Mouse (Mus musculus) heart, embryonic 16.5 days (tissue): Measurements from ENCODE around the gene Unc45b. TPM values are rescaled to one million over a fixed set of nuclear protein-coding genes. Genes with fewer than 3 reads are reported as not detected.
A peak's percentile ranks its signal among the peaks of the same experiment; 100 is the strongest.

Source experiments
- ATAC-seq: fragments of 200-750 bp; cut with Nextera tagmentation; replicated peaks from 2 replicates; pipeline ENCODE4 v1.8.0; 2017; ENCODE audit warnings: moderate number of reproducible peaks; ENCODE audit not compliant: insufficient read depth, low FRiP score; ENCODE audit errors: extremely low read depth
- H3K27ac ChIP-seq: fragments of 300-500 bp; sonication (generic); 2 replicates; pipeline ENCODE4 v1.5.1; 2014; ENCODE audit warnings: mild to moderate bottlenecking, low read length, control low read depth, moderate library complexity
- H3K27me3 ChIP-seq: fragments of 300-500 bp; sonication (generic); 2 replicates; pipeline ENCODE4 v1.6.1; 2014; ENCODE audit warnings: low read length, mixed read lengths; ENCODE audit not compliant: control insufficient read depth, insufficient read depth
- H3K36me3 ChIP-seq: fragments of 300-500 bp; sonication (generic); 2 replicates; pipeline ENCODE4 v1.6.1; 2014; ENCODE audit not compliant: control insufficient read depth, insufficient read depth
- H3K4me1 ChIP-seq: fragments of 300-500 bp; sonication (generic); 2 replicates; pipeline ENCODE4 v1.6.1; 2014; ENCODE audit warnings: low read length, mixed read lengths; ENCODE audit not compliant: control insufficient read depth, insufficient read depth
- H3K4me2 ChIP-seq: fragments of 300-500 bp; sonication (generic); 2 replicates; pipeline ENCODE4 v1.6.1; 2014; ENCODE audit warnings: low read depth, mild to moderate bottlenecking, control low read depth, low read length
- H3K4me3 ChIP-seq: fragments of 300-500 bp; sonication (generic); 2 replicates; pipeline ENCODE4 v1.5.1; 2014; ENCODE audit warnings: mild to moderate bottlenecking, control low read depth, low read length
- H3K9ac ChIP-seq: fragments of 300-500 bp; sonication (generic); 2 replicates; pipeline ENCODE4 v1.6.1; 2014; ENCODE audit warnings: low read length, control low read depth
- H3K9me3 ChIP-seq: fragments of 300-500 bp; sonication (generic); replicated peaks from 2 replicates; pipeline ENCODE4 v1.6.1; 2016; ENCODE audit warnings: low read length; ENCODE audit not compliant: control insufficient read depth
- WGBS: fragments of 180-500 bp; shearing (Covaris S2); extraction: QIAGEN DNeasy Blood & Tissue Kit; methylation state at CpG from one replicate; pipeline ENCODE4 v1.1.7; 2014; 5-methylcytosine and 5-hydroxymethylcytosine counted together
- polyA plus RNA-seq: library from polyadenylated mRNA; unstranded; fragments of >200 nt; fragmentation: Nextera tagmentation; extraction: Ambion mirVana; gene quantifications from 2 replicates; pipeline ENCODE4 v1.2.1, GENCODE M21; 2015

Unc45b gene
- polyA plus RNA-seq, 1 experiment from 2014 or later = 188 TPM

- Histone ChIP-seq H3K4me3 (peak overlapping the region; percentile 94), H3K4me1 (peaks cover 5% of the 10 kb centered on the region), H3K9ac (peak overlapping the region; percentile 80), H3K4me2 (peak overlapping the region; percentile 76), H3K36me3 (no peaks in the 10 kb centered on the region), H3K9me3 (no peaks in the 10 kb centered on the region), H3K27me3 (no peaks in the 10 kb centered on the region), H3K27ac (peak overlapping the region; percentile 65)
- no peak for ATAC-seq
- WGBS = 63% methylated on average over 9 of the region's 9 CpGs
These were observed 40.7 kb upstream of the Unc45b start for GRCm38 (mm10) chr11:82869506-82870172.

GRCm38 (mm10) chr11:82870173-82871030 lies 39.9 kb upstream of the Unc45b start:
- Histone ChIP-seq H3K4me1 (peaks cover 9% of the 10 kb centered on the region), H3K27me3 (no peaks in the 10 kb centered on the region), H3K36me3 (no peaks in the 10 kb centered on the region), H3K4me3 (peak overlapping the region; percentile 94), H3K4me2 (peak overlapping the region; percentile 76), H3K27ac (peak overlapping the region; percentile 65), H3K9ac (peak overlapping the region; percentile 80), H3K9me3 (no peaks in the 10 kb centered on the region)
- WGBS = 3% methylated on average over 36 of the region's 36 CpGs
- ATAC-seq = peak; percentile 21

GRCm38 (mm10) chr11:82871031-82871446 lies 39.3 kb upstream of the Unc45b start, which contains the start of gene Rffl:
Gene Rffl (minus strand): TSS chr11:82871210.
- H3K9me3 ChIP-seq = no peaks in the 10 kb centered on the region
- H3K27me3 ChIP-seq = no peaks in the 10 kb centered on the region
- H3K27ac ChIP-seq = peak within 1 kb of the TSS; percentile 65
- WGBS = 1% methylated on average over 43 of the region's 43 CpGs
- H3K4me2 ChIP-seq = peak within 1 kb of the TSS; percentile 76
- peak within 1 kb of the TSS; percentile 94 for H3K4me3 ChIP-seq
- H3K4me1 ChIP-seq = peaks cover 9% of the 10 kb centered on the region
- no peaks in the 10 kb centered on the region for H3K36me3 ChIP-seq
- ATAC-seq = peak; percentile 92
- peak within 1 kb of the TSS; percentile 80 for H3K9ac ChIP-seq

GRCm38 (mm10) chr11:82874924-82875323 lies 35.4 kb upstream of the Unc45b start:
- 0 out of 2 replicates have a peak, but pooled peaks cover 1% of the 10 kb centered on the region for H3K36me3 ChIP-seq
- no peak overlapping the region for H3K4me2 ChIP-seq
- no peak overlapping the region for H3K9ac ChIP-seq
- H3K27me3 ChIP-seq = no peaks in the 10 kb centered on the region
- H3K9me3 ChIP-seq = no peaks in the 10 kb centered on the region
- H3K27ac ChIP-seq = no peak overlapping the region
- 21% methylated on average over 5 of the region's 5 CpGs for WGBS
- no peak overlapping the region for H3K4me3 ChIP-seq
- ATAC-seq = no peak
- peaks cover 9% of the 10 kb centered on the region for H3K4me1 ChIP-seq

- Histone ChIP-seq H3K9me3 (no peaks in the 10 kb centered on the region), H3K4me2 (no peak overlapping the region), H3K36me3 (0 out of 2 replicates have a peak, but pooled peaks cover 3% of the 10 kb centered on the region), H3K9ac (no peak overlapping the region), H3K4me3 (no peak overlapping the region), H3K4me1 (peaks cover 4% of the 10 kb centered on the region; the same call in 1 of the 2 replicates), H3K27ac (no peak overlapping the region), H3K27me3 (no peaks in the 10 kb centered on the region)
- ATAC-seq = no peak
- 92% methylated on average over 5 of the region's 5 CpGs for WGBS
These were observed 34.7 kb upstream of the Unc45b start for GRCm38 (mm10) chr11:82875631-82876030.

- Histone ChIP-seq H3K27ac (no peak overlapping the region), H3K4me2 (no peak overlapping the region), H3K4me1 (peaks cover 4% of the 10 kb centered on the region; the same call in 1 of the 2 replicates), H3K27me3 (no peaks in the 10 kb centered on the region), H3K9ac (no peak overlapping the region), H3K4me3 (no peak overlapping the region), H3K9me3 (no peaks in the 10 kb centered on the region), H3K36me3 (peaks cover 6% of the 10 kb centered on the region; the same call in 1 of the 2 replicates)
- 78% methylated on average over 7 of the region's 7 CpGs for WGBS
- no peak for ATAC-seq
These were observed 32.5 kb upstream of the Unc45b start for GRCm38 (mm10) chr11:82877726-82878344.

GRCm38 (mm10) chr11:82883180-82883579 lies 27.2 kb upstream of the Unc45b start:
- WGBS = 73% methylated on average over 8 of the region's 8 CpGs
- Histone ChIP-seq H3K9me3 (no peaks in the 10 kb centered on the region), H3K27me3 (no peaks in the 10 kb centered on the region), H3K9ac (no peak overlapping the region), H3K4me3 (no peak overlapping the region), H3K4me1 (peaks cover under 1% of the 10 kb centered on the region), H3K4me2 (no peak overlapping the region), H3K27ac (no peak overlapping the region), H3K36me3 (peaks cover 6% of the 10 kb centered on the region; the same call in 1 of the 2 replicates)
- ATAC-seq = no peak

- Histone ChIP-seq H3K9me3 (no peaks in the 10 kb centered on the region), H3K4me1 (peaks cover 12% of the 10 kb centered on the region), H3K27ac (no peak overlapping the region), H3K36me3 (peaks cover 2% of the 10 kb centered on the region; the same call in 1 of the 2 replicates), H3K9ac (no peak overlapping the region), H3K27me3 (0 out of 2 replicates have a peak, but pooled peaks cover 2% of the 10 kb centered on the region), H3K4me3 (no peak overlapping the region), H3K4me2 (no peak overlapping the region)
- ATAC-seq = no peak
- 83% methylated on average over 3 of the region's 3 CpGs for WGBS
These were observed 23.8 kb upstream of the Unc45b start for GRCm38 (mm10) chr11:82886559-82886958.
